Mouse (Mus musculus) ZHBTc4 (cell line): ENCODE measurements around the gene Raet1e.
"Not testable (repeated sequence)": the region's sequence is repeated elsewhere in the genome, so short reads cannot be mapped to it uniquely, and the experiment has no call there.

Experiments used
- DNase-seq: peaks from one replicate; pipeline ENCODE4 v3.0.0-alpha.2; 2011; ENCODE audit warnings: low read depth, low spot score

The Raet1e gene

GRCm38 (mm10) chr10:22361415-22362352, 203.3 kb downstream of the Raet1e start:
- peak; percentile 64 for DNase-seq

GRCm38 (mm10) chr10:22362466-22362865, 204.1 kb downstream of the Raet1e start:
- DNase-seq = not testable (repeated sequence)

- DNase-seq = not testable (repeated sequence)
These were observed 206.5 kb downstream of the Raet1e start for GRCm38 (mm10) chr10:22364915-22365314.

GRCm38 (mm10) chr10:22381226-22381625, 222.9 kb downstream of the Raet1e start:
- DNase-seq = peak; percentile 21

GRCm38 (mm10) chr10:22390146-22390545, 231.8 kb downstream of the Raet1e start:
- peak; percentile 59 for DNase-seq

GRCm38 (mm10) chr10:22391616-22392015, 233.2 kb downstream of the Raet1e start:
- not testable (repeated sequence) for DNase-seq

- not testable (repeated sequence) for DNase-seq
These were observed 234.9 kb downstream of the Raet1e start for GRCm38 (mm10) chr10:22393028-22393824.

- not testable (repeated sequence) for DNase-seq
These were observed 238.3 kb downstream of the Raet1e start for GRCm38 (mm10) chr10:22396680-22397079.

GRCm38 (mm10) chr10:22402225-22402917, 244.0 kb downstream of the Raet1e start:
- not testable (repeated sequence) for DNase-seq

- DNase-seq = not testable (repeated sequence)
These were observed 255.5 kb downstream of the Raet1e start for GRCm38 (mm10) chr10:22413702-22414494.
